Mouse (Mus musculus) hindbrain, embryonic 10.5 days (tissue): Measurements from ENCODE around the gene Gpatch8. TPM values are rescaled to one million over a fixed set of nuclear protein-coding genes. Genes with fewer than 3 reads are reported as not detected.

Source experiments
- DNase-seq: peaks from one replicate; pipeline ENCODE4 v3.0.0-alpha.2; 2017; ENCODE audit warnings: low spot score
- H3K27ac ChIP-seq: fragments of 300-500 bp; sonication (generic); 2 replicates; pipeline ENCODE4 v1.5.1; 2016; ENCODE audit warnings: mild to moderate bottlenecking, moderate library complexity
- H3K27me3 ChIP-seq: fragments of 300-500 bp; sonication (generic); 2 replicates; pipeline ENCODE4 v1.6.1; 2016; ENCODE audit warnings: mild to moderate bottlenecking; ENCODE audit not compliant: poor library complexity, insufficient read depth, severe bottlenecking
- H3K36me3 ChIP-seq: fragments of 300-500 bp; sonication (generic); 2 replicates; pipeline ENCODE4 v1.6.1; 2016; ENCODE audit warnings: mild to moderate bottlenecking, moderate library complexity
- H3K4me1 ChIP-seq: fragments of 300-500 bp; sonication (generic); replicated peaks from 2 replicates; pipeline ENCODE4 v1.6.1; 2016; ENCODE audit warnings: mild to moderate bottlenecking
- H3K4me3 ChIP-seq: fragments of 300-500 bp; sonication (generic); 2 replicates; pipeline ENCODE4 v1.5.1; 2016; ENCODE audit warnings: mild to moderate bottlenecking, moderate library complexity
- H3K9me3 ChIP-seq: fragments of 300-500 bp; sonication (generic); 2 replicates; pipeline ENCODE4 v1.6.1; 2016; ENCODE audit warnings: mild to moderate bottlenecking, moderate library complexity
- WGBS: fragments of 180-500 bp; shearing (Covaris S2); methylation state at CpG from one replicate; pipeline ENCODE4 v1.1.7; 2016; 5-methylcytosine and 5-hydroxymethylcytosine counted together
- polyA plus RNA-seq: library from polyadenylated mRNA; unstranded; fragments of >200 nt; fragmentation: Nextera tagmentation; extraction: Ambion mirVana; gene quantifications from 2 replicates; pipeline ENCODE4 v1.2.1, GENCODE M21; 2016

Gpatch8 gene
- polyA plus RNA-seq, 1 experiment from 2014 or later, result 66.5 TPM

DNA sequence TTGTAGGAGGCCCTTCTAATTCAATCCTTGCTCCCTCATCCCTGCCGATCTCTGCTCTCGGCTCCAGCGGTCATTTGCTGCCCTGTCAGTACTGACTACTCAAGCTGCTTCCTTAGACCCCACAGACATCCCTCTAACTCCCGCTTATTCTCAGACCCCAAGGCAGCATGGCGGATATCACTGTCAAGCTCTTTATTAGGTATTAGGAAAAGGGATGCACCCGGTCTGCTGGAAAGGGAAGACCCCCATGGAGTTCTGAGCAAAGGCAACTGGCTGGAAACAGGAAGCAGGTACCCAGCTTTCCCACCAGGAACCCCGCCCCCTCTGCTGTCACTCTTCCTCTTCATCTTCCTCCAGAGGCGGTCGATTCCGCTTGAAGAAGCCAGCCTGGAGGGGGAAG lies 103.1 kb downstream of the Gpatch8 start:
- peak overlapping the region; percentile 13; the same call in 1 of the 2 replicates for H3K4me3 ChIP-seq
- H3K9me3 ChIP-seq, result no peaks in the 10 kb centered on the region
- peaks cover 42% of the 10 kb centered on the region for H3K4me1 ChIP-seq
- H3K27ac ChIP-seq, result no peak overlapping the region
- no peaks in the 10 kb centered on the region for H3K36me3 ChIP-seq
- peak; percentile 24 for DNase-seq
- peaks cover 94% of the 10 kb centered on the region for H3K27me3 ChIP-seq
- WGBS, result 20% methylated on average over 10 of the region's 10 CpGs

DNA sequence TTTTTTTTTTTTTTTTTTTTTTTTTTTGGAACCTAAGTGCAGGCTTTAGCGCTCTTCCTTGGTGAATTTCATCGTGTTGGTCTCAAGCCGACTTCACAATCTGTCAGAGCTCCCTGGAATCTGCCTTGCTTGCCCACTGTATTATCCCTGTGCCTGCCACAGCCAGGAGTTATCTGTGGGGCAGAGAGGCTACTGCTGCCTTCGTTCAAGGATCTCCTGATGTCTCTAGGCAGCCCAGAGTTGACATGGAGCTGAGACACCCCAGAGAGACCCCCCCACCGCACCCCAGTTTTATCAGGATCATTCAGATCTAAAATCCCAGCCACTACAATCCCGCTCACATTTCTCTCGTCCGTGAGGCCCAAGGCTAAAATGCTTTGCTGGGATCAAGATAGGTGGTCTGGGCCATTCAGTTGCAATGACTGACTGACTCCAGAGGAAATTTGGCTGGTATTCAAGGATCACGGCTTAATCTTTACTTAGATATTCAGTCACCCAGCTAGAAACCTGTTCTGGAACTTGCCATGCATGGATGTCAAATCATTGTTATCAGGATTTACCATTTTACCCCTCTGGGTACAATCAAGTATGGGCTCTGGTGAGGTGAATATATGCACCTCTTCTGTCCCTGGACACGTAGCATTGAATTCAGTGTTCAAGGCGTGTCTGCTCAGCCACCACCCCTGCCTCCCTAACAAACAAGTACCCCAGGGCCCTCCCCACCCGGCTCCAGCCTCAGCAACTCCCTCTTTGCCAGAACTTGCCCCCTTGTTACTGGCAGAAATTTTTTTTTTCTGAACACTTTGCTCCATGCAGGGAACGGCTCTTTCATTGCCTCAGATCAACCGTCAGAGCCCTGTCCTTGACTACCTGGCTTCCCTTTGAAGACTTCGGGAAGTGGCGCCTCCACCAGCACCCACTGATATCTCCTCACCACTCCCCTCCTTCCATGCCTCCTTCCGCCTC lies 106.9 kb downstream of the Gpatch8 start:
- no peak for DNase-seq
- Histone ChIP-seq H3K4me3 (no peak overlapping the region), H3K27ac (no peak overlapping the region), H3K27me3 (peaks cover 73% of the 10 kb centered on the region), H3K4me1 (peaks cover 55% of the 10 kb centered on the region), H3K36me3 (0 out of 2 replicates have a peak, but pooled peaks cover under 1% of the 10 kb centered on the region), H3K9me3 (no peaks in the 10 kb centered on the region)
- WGBS, result 49% methylated on average over 17 of the region's 17 CpGs

GRCm38 (mm10) chr11:102448327-102448726 lies 107.9 kb downstream of the Gpatch8 start:
- Histone ChIP-seq H3K4me1 (peaks cover 63% of the 10 kb centered on the region), H3K27ac (no peak overlapping the region), H3K36me3 (peaks cover 10% of the 10 kb centered on the region), H3K4me3 (peak overlapping the region; percentile 94; the same call in 1 of the 2 replicates), H3K27me3 (peaks cover 63% of the 10 kb centered on the region), H3K9me3 (no peaks in the 10 kb centered on the region)
- 13% methylated on average over 8 of the region's 8 CpGs for WGBS
- DNase-seq, result no peak

DNA sequence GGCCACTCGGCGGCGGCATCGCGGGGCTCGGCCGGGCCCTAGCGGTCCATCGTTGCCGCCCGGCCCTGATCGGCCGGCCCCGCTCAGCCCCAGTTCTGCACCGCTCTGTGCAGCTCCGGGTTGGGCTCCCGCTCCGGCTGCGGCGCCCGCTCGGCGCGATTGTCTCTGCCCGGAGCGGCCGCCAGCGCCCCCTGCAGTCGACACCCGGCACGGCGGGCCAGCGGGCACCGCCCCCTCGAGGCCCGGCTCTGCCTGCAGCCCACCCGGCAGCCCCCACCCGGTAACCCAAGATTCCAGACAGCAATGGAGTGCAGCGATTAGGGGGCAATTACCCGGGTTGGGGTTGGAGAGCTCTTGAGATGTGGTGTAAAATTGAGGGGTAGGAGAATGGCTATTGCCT lies 108.7 kb downstream of the Gpatch8 start, which contains the start of gene Fam171a2:
Gene Fam171a2, minus strand, starts transcription at position 186 of the 400 bp plus-strand sequence.
- no peaks in the 10 kb centered on the region for H3K9me3 ChIP-seq
- H3K4me1 ChIP-seq, result peaks cover 58% of the 10 kb centered on the region
- under 1% methylated on average over 40 of the region's 40 CpGs for WGBS
- peak within 1 kb of the TSS; percentile 99 for H3K27ac ChIP-seq
- H3K27me3 ChIP-seq, result peaks cover 56% of the 10 kb centered on the region
- peak within 1 kb of the TSS; percentile 94 for H3K4me3 ChIP-seq
- peaks cover 17% of the 10 kb centered on the region for H3K36me3 ChIP-seq
- DNase-seq, result peak; percentile 91

GRCm38 (mm10) chr11:102446581-102447461 lies 109.4 kb downstream of the Gpatch8 start:
- peaks cover 24% of the 10 kb centered on the region for H3K36me3 ChIP-seq
- peak; percentile 77 for DNase-seq
- peaks cover 58% of the 10 kb centered on the region for H3K4me1 ChIP-seq
- peak overlapping the region; percentile 99 for H3K27ac ChIP-seq
- no peaks in the 10 kb centered on the region for H3K9me3 ChIP-seq
- H3K4me3 ChIP-seq, result peak overlapping the region; percentile 94
- WGBS, result under 1% methylated on average over 49 of the region's 49 CpGs
- H3K27me3 ChIP-seq, result peaks cover 49% of the 10 kb centered on the region

GRCm38 (mm10) chr11:102445891-102446361 lies 110.3 kb downstream of the Gpatch8 start:
- 21% methylated on average over 7 of the region's 7 CpGs for WGBS
- no peak for DNase-seq
- H3K9me3 ChIP-seq, result no peaks in the 10 kb centered on the region
- peaks cover 58% of the 10 kb centered on the region for H3K4me1 ChIP-seq
- H3K36me3 ChIP-seq, result peaks cover 33% of the 10 kb centered on the region
- H3K27me3 ChIP-seq, result peaks cover 47% of the 10 kb centered on the region
- H3K4me3 ChIP-seq, result peak overlapping the region; percentile 94
- H3K27ac ChIP-seq, result peak overlapping the region; percentile 99

- Histone ChIP-seq H3K4me1 (peaks cover 58% of the 10 kb centered on the region), H3K27ac (peak overlapping the region; percentile 99), H3K4me3 (peak overlapping the region; percentile 94), H3K9me3 (no peaks in the 10 kb centered on the region), H3K36me3 (peaks cover 38% of the 10 kb centered on the region), H3K27me3 (peaks cover 44% of the 10 kb centered on the region)
- DNase-seq, result no peak
- WGBS, result 17% methylated on average over 10 of the region's 10 CpGs
Measured at GRCm38 (mm10) chr11:102445264-102445890, 110.8 kb downstream of the Gpatch8 start.

DNA sequence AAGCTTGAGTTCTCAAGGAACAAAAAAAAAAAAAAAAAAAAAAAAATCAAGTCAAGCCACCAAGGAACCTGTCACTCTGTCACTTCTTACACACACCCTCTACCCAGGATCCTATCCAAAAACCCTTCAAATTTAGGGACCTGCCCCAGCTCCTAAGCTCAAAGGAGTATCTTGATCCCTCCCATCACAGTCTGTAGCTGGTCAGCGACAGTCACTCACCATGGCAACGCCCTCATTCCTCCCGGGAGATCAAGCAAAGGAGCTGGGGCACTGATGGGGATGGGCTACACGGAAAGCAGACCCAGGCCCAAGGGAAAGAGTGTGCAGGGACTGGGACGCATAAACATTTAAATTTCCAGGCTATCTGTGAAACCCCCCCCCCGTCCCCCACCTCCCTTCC lies 111.4 kb downstream of the Gpatch8 start:
- 8% methylated on average over 6 of the region's 6 CpGs for WGBS

GRCm38 (mm10) chr11:102444321-102444720 lies 111.9 kb downstream of the Gpatch8 start:
- 75% methylated on average over 3 of the region's 3 CpGs for WGBS
- H3K4me1 ChIP-seq, result peaks cover 61% of the 10 kb centered on the region
- H3K9me3 ChIP-seq, result no peaks in the 10 kb centered on the region
- DNase-seq, result no peak
- H3K27me3 ChIP-seq, result peaks cover 44% of the 10 kb centered on the region
- H3K27ac ChIP-seq, result no peak overlapping the region
- no peak overlapping the region for H3K4me3 ChIP-seq
- peaks cover 49% of the 10 kb centered on the region for H3K36me3 ChIP-seq

More for the DNA sequence above, 111.4 kb downstream of the Gpatch8 start:
- Histone ChIP-seq H3K9me3 (no peaks in the 10 kb centered on the region), H3K4me3 (peak overlapping the region; percentile 94), H3K4me1 (peaks cover 59% of the 10 kb centered on the region), H3K36me3 (peaks cover 44% of the 10 kb centered on the region), H3K27me3 (peaks cover 44% of the 10 kb centered on the region), H3K27ac (0 out of 2 replicates have a peak overlapping the region, but pooled peaks have one; percentile 99)
- DNase-seq, result peak; percentile 47

GRCm38 (mm10) chr11:102443740-102444139 lies 112.5 kb downstream of the Gpatch8 start:
- Histone ChIP-seq H3K27ac (no peak overlapping the region), H3K4me1 (peaks cover 64% of the 10 kb centered on the region), H3K27me3 (peaks cover 44% of the 10 kb centered on the region), H3K4me3 (no peak overlapping the region), H3K36me3 (peaks cover 55% of the 10 kb centered on the region), H3K9me3 (no peaks in the 10 kb centered on the region)
- DNase-seq, result no peak
- 69% methylated on average over 12 of the region's 12 CpGs for WGBS

DNA sequence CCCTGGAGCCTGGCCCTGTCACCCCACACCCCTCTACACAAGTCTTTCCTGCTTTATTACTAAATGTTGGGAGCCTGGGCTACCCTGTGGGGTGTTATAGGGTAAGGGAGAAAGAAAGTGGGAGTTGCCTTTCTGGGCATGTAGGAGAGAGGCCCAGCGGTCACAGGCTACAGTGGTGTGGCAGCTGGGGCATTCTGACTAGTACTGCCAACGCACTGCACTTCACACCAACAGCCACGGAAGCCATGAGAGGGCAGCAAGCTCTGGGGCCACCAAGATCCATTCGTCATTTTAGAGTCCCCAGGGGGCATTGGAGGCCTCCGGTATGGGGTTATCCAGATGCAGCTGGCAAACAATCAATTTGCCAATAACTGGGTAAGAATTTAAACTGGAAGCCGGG lies 114.1 kb downstream of the Gpatch8 start:
- peaks cover 71% of the 10 kb centered on the region for H3K36me3 ChIP-seq
- peaks cover 64% of the 10 kb centered on the region for H3K4me1 ChIP-seq
- H3K9me3 ChIP-seq, result no peaks in the 10 kb centered on the region
- WGBS, result 86% methylated on average over 6 of the region's 6 CpGs
- H3K4me3 ChIP-seq, result no peak overlapping the region
- no peak overlapping the region for H3K27ac ChIP-seq
- DNase-seq, result no peak
- peaks cover 46% of the 10 kb centered on the region for H3K27me3 ChIP-seq

DNA sequence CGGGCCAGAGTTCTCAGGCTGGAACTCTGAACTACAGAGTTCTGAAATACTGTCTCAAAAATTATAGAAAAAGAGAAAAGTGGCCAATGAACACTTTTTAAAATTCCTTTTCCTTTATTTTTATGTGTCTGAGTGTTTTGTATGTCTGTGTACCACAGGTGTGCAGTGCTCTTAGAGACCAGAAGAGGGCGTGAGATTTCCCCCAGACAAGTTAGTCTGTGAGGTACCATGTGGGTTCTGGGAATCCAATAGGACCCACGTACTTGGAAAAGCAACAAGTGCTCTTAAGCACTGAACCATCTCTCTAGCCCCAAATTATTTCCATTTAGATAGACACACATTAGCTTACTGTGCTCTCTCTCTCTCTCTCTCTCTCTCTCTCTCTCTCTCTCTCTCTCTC lies 114.8 kb downstream of the Gpatch8 start:
- no peak for DNase-seq
- H3K36me3 ChIP-seq, result peaks cover 77% of the 10 kb centered on the region
- H3K27ac ChIP-seq, result no peak overlapping the region
- peaks cover 62% of the 10 kb centered on the region for H3K4me1 ChIP-seq
- H3K27me3 ChIP-seq, result peaks cover 52% of the 10 kb centered on the region
- WGBS, result 74% methylated on average over 3 of the region's 3 CpGs
- no peaks in the 10 kb centered on the region for H3K9me3 ChIP-seq
- H3K4me3 ChIP-seq, result no peak overlapping the region
